Mouse (Mus musculus) T-helper 1 cell (primary cell): ENCODE measurements around the gene Kifap3.

Experiments
- in situ Hi-C: fragments of 300-600 bp; cut with MboI, MseI; formaldehyde crosslinking; loops from one replicate; pipeline ENCODE4 v1.15.1; 2025; ENCODE audit warnings: high pct_unique_total_duplicates

Gene Kifap3

DNA sequence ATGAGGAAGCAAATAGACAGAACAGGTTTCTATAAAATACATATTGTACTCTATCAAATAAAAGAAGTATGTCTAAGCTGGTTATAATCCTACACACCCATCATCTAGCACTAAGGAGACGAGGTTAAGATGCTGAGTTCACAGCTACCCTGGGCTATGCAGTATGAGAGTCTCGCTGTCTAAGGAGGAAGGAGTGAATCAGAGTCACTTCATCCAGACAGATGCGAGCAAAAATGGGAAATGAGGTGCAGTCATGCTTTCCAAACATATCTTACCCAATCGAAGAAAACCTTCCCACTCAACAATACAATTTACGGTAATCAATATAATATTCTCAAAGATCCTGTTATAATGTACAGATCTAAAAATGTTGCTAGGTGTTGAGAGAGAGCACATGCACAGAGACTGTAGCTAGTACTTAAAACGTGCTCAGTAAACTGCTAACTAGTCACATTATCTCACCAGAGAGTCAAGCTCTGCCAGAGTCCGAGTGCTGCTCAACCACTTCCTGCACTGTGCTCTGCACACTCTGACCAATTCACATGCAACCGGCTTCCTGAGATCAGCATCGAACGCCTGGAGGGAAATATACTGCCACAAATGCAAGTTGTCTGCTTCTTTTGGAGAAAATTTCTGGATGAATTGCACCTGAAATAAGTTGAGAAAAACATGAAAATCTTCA lies 184.8 kb downstream of the Kifap3 start:
- in situ Hi-C loops: no loop called here
